Mouse (Mus musculus) testis, adult 2 months (tissue): ENCODE data around the gene Cd40lg. TPM values are rescaled to one million over a fixed set of nuclear protein-coding genes. Genes with fewer than 3 reads are reported as not detected.

Source experiments
- H3K27ac ChIP-seq: fragments of 200-500 bp; 2 replicates; pipeline ENCODE4 v1.5.1; 2012; ENCODE audit warnings: low read depth, low read length; ENCODE audit not compliant: control insufficient read depth, insufficient read depth
- H3K27me3 ChIP-seq: fragments of 200-500 bp; 2 replicates; pipeline ENCODE4 v1.6.1; 2012; ENCODE audit warnings: mild to moderate bottlenecking, low read length, moderate library complexity; ENCODE audit not compliant: control insufficient read depth, insufficient read depth
- H3K36me3 ChIP-seq: fragments of 200-500 bp; 2 replicates; pipeline ENCODE4 v1.6.1; 2012; ENCODE audit warnings: mild to moderate bottlenecking, low read length; ENCODE audit not compliant: control insufficient read depth, insufficient read depth
- H3K4me1 ChIP-seq: fragments of 200-500 bp; 2 replicates; pipeline ENCODE4 v1.6.1; 2012; ENCODE audit warnings: low read length; ENCODE audit not compliant: control insufficient read depth, insufficient read depth
- H3K4me3 ChIP-seq: fragments of 200-500 bp; 2 replicates; pipeline ENCODE4 v1.5.1; 2012; ENCODE audit warnings: low read depth, mild to moderate bottlenecking, low read length, moderate library complexity, mixed read lengths; ENCODE audit not compliant: control insufficient read depth
- CTCF ChIP-seq: fragments of 200-500 bp; IDR thresholded peaks from 2 replicates; pipeline ENCODE4 v1.5.1; 2012; ENCODE audit warnings: low read depth, mild to moderate bottlenecking, inconsistent platforms, low read length, moderate library complexity; ENCODE audit not compliant: control insufficient read depth, insufficient read depth, insufficient replicate concordance
- POLR2A ChIP-seq: fragments of 200-500 bp; IDR thresholded peaks from 2 replicates; pipeline ENCODE4 v1.6.1; 2012; ENCODE audit warnings: low read depth, mild to moderate bottlenecking, inconsistent platforms, low read length, moderate library complexity; ENCODE audit not compliant: control insufficient read depth
- polyA plus RNA-seq: library from polyadenylated mRNA; depleted of rRNA; stranded (reverse); fragments of >200 nt; gene quantifications from 2 replicates; pipeline ENCODE4 v1.2.3, GENCODE M21; 2012

Gene Cd40lg
- polyA plus RNA-seq, 1 experiment: 0.16 TPM

GRCm38 (mm10) chrX:57221881-57222280, 9.9 kb downstream of the Cd40lg start:
- H3K27ac ChIP-seq: no peak overlapping the region
- TF ChIP-seq POLR2A: no peak
- TF ChIP-seq CTCF: no peak
- H3K4me1 ChIP-seq: no peaks in the 10 kb centered on the region
- no peak overlapping the region for H3K4me3 ChIP-seq
- H3K36me3 ChIP-seq: no peaks in the 10 kb centered on the region
- no peaks in the 10 kb centered on the region for H3K27me3 ChIP-seq

DNA sequence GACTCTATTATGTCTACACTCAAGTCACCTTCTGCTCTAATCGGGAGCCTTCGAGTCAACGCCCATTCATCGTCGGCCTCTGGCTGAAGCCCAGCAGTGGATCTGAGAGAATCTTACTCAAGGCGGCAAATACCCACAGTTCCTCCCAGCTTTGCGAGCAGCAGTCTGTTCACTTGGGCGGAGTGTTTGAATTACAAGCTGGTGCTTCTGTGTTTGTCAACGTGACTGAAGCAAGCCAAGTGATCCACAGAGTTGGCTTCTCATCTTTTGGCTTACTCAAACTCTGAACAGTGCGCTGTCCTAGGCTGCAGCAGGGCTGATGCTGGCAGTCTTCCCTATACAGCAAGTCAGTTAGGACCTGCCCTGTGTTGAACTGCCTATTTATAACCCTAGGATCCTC, 11.4 kb downstream of the Cd40lg start:
- no peaks in the 10 kb centered on the region for H3K36me3 ChIP-seq
- no peaks in the 10 kb centered on the region for H3K27me3 ChIP-seq
- H3K4me1 ChIP-seq: no peaks in the 10 kb centered on the region
- TF ChIP-seq CTCF (no peak), POLR2A (no peak)
- no peak overlapping the region for H3K27ac ChIP-seq
- H3K4me3 ChIP-seq: no peak overlapping the region

DNA sequence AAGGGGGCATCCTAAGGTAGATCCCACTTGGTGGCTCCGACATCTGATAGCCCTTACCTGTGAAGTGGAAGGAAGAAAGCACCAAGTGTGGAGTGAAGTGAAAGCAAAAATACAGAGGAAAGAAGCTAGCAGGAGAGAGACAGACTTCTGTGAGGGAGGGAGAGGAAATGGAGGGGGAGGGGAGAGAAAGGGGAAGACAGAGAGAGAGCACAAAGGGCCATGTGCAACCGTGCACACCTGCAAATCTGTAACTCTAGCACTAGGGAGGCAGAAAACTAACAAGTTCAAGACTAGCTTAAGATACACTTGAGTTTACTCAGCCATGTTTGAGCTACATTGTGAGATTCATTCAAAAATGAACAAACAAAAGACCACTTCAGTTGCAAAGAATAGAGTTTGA, 16.2 kb downstream of the Cd40lg start:
- Histone ChIP-seq H3K27ac (no peak overlapping the region), H3K4me3 (no peak overlapping the region), H3K4me1 (no peaks in the 10 kb centered on the region)

GRCm38 (mm10) chrX:57233596-57233995, 21.7 kb downstream of the Cd40lg start:
- no peak overlapping the region for H3K27ac ChIP-seq
- no peaks in the 10 kb centered on the region for H3K4me1 ChIP-seq
- TF ChIP-seq POLR2A (no peak), CTCF (no peak)
- H3K27me3 ChIP-seq: no peaks in the 10 kb centered on the region
- H3K36me3 ChIP-seq: no peaks in the 10 kb centered on the region
- no peak overlapping the region for H3K4me3 ChIP-seq

More for the DNA sequence above, 16.2 kb downstream of the Cd40lg start:
- Histone ChIP-seq H3K36me3 (no peaks in the 10 kb centered on the region), H3K27me3 (no peaks in the 10 kb centered on the region)
- TF ChIP-seq POLR2A (no peak), CTCF (no peak)

GRCm38 (mm10) chrX:57235982-57236381, 24.0 kb downstream of the Cd40lg start:
- Histone ChIP-seq H3K4me3 (no peak overlapping the region), H3K36me3 (no peaks in the 10 kb centered on the region), H3K27me3 (no peaks in the 10 kb centered on the region), H3K4me1 (no peaks in the 10 kb centered on the region), H3K27ac (no peak overlapping the region)
- TF ChIP-seq POLR2A (no peak), CTCF (no peak; the same call in 1 of the 2 replicates)

- Histone ChIP-seq H3K4me3 (no peak overlapping the region), H3K36me3 (no peaks in the 10 kb centered on the region), H3K27me3 (no peaks in the 10 kb centered on the region), H3K4me1 (no peaks in the 10 kb centered on the region), H3K27ac (no peak overlapping the region)
- TF ChIP-seq POLR2A: no peak
- no peak for TF ChIP-seq CTCF
Observed at GRCm38 (mm10) chrX:57238572-57238971, 26.6 kb downstream of the Cd40lg start.

- Histone ChIP-seq H3K4me3 (no peak overlapping the region), H3K4me1 (no peaks in the 10 kb centered on the region), H3K36me3 (no peaks in the 10 kb centered on the region), H3K27me3 (no peaks in the 10 kb centered on the region), H3K27ac (no peak overlapping the region)
- TF ChIP-seq POLR2A (no peak), CTCF (no peak)
Observed at GRCm38 (mm10) chrX:57253329-57254055, 41.5 kb downstream of the Cd40lg start.
